Mouse (Mus musculus): Measurements from ENCODE around the gene Zfp30. TPM values are rescaled to one million over a fixed set of nuclear protein-coding genes. Genes with fewer than 3 reads are reported as not detected.

The Zfp30 gene
- under 1 TPM; 0.28 to 0.56 TPM for polyA plus RNA-seq (2017; shearing (Covaris generic))

DNA sequence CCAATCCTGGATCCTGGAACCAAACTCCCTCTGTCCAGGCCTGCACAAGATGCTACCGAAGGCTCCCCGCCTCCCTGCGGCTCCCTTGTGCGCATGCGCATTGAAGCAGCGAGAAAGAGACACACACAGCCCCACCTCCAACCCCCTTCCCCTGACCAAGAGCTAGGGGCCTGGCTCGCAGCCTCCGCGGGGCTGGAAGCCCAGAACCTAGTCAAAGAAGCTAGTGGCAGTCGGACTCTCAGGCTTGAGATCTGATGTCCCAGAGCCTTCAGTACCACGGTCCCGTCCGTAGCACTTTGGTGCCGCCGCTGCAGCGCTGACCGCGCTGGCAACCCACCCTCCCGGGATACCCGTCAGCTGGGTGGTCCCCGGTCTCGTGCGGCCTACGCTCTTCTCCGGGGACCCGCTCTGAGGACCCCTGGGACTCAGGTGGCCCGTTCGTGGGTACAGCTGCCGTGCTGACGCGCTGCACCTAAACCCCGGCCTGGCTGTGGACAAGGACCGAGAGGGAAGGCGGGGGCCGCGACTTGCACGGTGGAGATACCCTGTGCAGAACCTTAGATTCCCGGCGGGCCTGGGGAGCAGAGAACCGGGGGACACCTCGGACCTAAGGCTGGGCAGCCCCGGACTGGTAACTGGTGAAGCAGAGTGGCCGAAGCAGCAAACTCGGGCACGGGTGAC lies at the start of gene Zfp30:
Zfp30 (plus strand) TSS at position 128 of the 681 bp plus-strand sequence.
- peak; percentile 75 for ATAC-seq

DNA sequence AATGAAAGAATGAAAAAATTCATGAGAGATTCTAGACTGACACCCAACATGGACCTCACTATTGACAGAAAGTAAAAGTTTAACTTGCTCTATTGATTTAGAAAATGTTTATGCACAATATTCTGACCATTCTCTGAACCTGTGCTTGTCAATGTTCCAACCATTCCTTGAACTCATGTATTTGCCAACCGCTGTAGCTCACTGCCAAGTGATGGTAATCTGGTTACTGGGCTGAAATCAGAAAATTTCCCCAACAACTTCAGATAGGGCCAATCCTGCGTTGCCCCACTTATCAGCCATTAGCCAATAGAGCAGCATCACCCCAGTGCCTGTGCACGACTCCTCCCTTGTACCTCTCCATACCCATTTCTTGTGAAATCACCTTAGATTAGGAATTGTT lies 41.5 kb upstream of the Zfp30 start:
- ATAC-seq: no peak

DNA sequence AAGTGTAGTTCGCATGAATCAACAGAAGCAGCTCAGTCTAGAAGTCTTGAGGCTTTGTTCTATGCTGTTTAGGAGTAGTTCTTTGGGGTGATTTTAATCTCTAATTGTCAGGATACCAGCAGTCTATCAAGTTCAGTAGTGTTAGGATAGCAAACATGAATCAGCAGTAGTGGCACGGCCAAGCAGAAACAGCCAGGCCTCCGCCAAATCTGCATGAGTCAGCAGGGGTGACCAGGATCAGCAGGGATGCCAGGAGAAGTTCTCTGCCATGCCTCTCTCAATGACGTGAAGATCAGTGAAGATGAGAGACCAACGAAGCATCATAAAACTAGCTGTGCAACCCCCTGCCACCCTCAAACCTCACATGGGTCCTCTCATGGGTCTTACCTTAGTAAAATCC lies 23.3 kb upstream of the Zfp30 start:
- ATAC-seq: no peak

DNA sequence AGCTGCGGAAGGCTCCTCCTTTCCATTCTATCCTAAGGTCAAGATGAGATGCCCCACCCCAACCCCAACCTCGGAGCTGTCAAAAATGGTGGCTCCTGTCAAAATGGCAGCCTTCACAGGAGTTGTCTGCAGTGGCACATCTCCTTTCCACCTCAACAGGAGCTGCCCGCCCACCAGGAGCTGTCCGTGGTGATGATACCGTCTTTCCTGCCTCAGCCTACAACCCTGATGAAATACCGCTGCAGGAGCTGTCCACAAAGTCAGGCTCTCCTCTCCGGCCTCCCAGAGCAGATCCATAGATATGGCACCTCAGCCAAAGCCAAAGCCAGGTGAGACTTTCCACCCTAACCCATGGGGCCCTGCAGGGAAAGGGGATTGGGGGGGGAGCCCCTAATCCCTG lies 19.1 kb upstream of the Zfp30 start:
- no peak for ATAC-seq

DNA sequence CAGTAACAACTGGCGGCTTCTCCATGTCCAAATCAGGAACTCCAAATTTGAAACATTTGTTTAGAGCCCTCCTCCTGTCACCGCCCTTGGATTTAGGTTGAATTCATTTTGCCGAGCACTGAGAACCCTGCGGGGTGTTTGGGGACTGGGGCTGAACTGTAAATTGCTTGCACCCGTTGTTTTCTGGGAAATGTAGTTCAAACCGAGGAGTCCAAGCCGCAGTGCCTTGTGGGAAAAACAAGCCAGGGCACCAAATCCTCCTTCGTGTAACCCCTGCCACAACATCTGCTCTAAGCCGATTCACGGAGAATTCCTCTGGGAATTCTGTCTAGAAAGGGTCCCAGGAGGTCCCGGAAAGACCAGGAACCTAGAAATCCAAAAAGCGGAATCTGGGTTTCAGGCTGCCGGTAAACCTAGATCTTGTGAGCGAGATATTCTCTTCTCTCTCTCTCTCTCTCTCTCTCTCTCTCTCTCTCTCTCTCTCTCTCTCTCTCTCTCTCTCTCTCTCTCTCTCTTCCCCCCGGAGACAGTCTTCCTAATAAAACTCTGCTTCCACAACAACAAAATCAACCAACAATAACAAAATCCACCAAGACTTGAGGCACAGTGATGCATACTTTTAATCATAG lies 16.6 kb upstream of the Zfp30 start:
- peak; percentile 42 for ATAC-seq

DNA sequence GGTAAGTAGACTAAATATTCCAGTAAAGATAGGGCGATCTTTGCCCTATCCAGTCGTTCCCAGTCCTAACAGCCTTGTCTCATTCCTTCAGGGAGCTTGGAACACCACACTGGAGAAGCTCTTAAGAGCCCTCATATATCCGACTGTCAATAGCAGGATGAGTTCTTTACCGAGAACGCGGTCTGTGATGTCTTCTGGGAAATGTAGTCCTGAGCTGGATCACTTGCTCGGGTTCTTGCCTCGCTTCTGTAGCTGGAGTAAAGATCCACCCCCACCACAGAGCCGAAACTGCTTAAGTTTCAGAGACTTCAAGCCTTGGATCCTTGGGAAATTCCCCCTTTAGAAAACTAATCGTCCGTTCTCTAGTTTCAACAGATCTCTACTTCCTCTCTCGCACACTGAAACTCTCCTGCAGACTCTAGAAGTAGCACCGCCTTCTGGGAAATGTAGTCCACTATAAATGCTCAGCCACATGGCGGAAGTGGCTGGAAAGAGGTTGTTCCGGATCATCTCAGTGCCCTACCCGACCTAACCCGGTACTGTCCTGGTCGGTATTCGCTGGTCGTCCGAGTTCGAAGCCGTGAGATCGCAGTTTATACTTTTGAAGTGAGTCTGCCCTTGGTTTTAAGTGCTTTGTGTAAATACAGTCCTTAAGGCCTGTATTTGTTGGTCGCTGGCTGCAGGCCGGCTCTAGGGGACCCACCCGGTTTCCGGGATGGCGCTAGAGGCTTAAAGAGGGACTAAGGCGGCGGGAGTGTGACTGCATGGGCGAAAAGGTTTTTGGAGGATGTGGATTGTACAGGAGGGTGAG lies 15.5 kb upstream of the Zfp30 start, which contains the start of gene Zfp84:
Zfp84 (plus strand) TSS at position 463 of the 811 bp plus-strand sequence.
- ATAC-seq: peak; percentile 95

DNA sequence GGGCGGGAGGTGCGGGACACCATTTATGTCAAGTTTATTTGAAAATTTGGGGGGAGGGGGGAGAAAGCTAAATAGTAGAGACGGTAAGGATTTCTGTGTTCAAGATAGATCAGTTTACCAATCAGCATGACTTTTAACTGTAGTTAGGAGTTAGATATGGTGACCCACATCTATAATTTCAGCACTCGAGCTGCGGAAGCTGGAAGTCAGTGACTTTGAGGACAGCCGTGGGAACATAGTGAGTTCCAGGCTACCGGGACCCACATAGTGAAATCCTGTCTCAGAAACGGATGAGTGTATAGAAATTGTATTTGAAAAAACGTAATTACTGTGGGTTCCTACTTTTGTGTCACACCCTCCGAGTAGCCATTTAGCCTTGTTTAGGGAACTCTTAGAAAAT lies 14.8 kb upstream of the Zfp30 start:
- no peak for ATAC-seq

DNA sequence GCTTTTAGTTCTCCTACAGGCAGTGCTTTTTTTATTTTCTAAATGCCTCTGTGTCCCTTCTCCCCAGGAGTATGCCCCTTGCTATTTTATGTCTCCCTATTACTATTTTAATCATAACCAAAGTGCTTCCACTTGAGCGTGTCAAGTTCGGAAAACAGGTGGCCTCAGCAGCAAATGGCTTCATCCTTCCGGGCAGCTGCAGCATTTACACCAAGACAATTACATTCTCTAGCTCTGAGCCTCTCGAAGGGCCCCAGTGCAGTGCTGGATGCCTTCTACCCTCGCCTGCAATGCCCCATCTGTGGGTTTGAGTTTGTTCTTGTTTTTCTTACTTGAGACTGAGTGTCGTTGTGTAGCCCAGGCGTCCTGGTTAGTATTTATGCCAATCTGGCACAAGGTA lies 10.3 kb upstream of the Zfp30 start:
- ATAC-seq: no peak

DNA sequence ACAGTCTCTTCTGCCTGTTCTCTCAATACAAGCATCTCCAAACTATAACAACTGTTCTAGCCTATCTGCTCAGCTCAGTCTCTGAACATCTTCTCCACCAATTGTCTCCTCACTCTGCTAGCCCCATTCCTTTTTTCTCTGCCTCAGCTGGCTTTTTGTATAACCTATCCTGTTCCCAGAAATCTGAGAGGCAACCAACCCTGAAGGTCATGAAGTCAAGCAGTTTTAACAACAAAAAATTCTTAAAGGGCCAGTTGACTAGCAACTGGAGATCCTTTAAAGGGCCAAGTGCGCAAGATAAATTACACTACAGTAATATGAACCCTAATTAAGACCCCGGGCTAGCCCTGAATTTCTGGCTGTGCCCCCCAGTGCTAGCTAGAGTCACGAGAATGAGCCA lies 9.4 kb upstream of the Zfp30 start:
- no peak for ATAC-seq

DNA sequence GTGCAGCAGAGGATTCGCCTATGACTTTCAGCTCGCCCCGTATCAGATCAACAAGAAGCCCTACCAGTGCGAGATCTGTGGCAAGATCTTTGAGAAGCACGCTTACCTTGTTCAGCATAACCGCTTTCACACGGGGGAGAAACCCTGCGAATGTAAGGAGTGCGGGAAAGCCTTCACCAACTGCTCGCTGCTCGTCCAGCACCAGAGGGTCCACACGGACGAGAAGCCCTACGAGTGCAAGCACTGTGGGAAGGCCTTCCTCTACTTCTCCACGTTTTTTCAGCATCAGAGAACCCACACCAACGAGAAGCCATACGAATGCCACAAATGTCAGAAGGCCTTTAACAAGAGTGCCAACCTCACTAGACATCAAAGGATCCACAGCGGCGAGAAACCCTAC lies 7.2 kb upstream of the Zfp30 start:
- no peak for ATAC-seq

DNA sequence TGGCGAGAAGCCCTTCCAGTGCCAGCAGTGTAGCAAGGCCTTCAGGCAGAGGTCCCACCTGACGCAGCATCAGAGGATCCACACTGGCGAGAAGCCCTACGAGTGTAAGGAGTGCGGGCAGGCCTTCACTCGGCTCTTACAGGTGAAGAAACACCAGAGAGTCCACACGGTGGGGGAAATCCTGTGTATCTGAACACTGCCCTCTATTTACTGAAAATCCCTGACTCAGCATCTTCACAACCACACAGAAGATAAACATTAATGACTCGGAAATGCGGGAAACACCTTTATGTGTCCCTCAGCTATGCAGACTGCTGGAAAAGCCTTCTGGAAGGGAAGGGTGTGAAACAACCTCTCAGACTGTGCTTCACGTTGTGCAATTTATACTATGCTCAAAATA lies 6.4 kb upstream of the Zfp30 start:
- no peak for ATAC-seq

DNA sequence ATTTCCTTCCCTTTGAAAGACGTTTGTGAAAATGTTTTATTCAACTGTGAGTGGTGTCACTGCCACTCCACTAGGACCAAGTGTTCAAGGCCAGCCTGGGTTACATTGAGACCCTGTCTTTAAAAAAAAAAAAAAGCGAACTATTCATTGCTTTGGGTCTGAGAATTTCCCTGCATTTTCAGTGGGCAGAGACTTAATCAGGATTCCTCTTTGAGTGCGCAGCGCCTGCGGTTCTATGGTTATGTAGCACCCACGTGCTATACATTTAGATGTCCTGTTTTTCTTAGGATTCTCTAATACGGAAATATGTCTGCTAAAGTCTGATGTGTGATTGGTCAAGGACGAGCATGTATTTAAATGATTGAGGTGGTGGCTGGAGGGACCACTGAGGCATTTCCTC lies 1.2 kb downstream of the Zfp30 start:
- no peak for ATAC-seq

DNA sequence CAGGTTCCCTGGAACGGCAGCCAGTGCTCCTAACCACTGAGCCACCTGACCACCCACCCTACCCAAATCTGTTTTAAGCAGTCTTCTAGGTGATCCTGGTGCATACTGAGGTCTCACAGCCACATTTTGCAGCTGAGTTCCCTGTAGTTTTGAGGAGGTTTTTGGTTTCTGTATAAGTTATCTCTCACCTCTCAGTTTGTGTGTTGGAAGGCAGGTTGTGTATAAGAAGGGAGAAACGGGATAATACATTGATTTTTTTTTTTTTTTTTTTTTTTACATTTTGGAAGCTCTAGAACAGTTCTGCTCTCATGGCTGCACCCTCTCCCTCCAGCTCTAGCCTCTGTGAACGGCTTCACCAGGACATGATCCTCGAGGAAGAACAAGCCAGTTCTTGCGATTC lies 2.1 kb downstream of the Zfp30 start:
- ATAC-seq: no peak

DNA sequence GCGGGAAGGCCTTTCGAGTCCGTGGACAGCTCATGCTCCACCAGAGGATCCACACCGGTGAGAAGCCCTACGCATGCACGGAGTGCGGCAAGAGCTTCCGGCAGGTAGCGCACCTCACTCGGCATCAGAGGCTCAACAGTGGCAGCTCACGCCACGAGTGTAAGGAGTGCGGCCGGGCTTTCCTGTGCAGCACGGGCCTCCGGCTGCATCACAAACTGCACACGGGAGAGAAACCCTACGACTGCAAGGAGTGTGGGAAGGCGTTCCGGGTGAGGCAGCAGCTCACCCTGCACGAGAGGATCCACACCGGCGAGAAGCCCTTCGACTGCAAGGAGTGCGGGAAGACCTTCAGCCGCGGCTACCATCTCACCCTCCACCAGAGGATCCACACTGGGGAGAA lies 9.1 kb downstream of the Zfp30 start:
- no peak for ATAC-seq

DNA sequence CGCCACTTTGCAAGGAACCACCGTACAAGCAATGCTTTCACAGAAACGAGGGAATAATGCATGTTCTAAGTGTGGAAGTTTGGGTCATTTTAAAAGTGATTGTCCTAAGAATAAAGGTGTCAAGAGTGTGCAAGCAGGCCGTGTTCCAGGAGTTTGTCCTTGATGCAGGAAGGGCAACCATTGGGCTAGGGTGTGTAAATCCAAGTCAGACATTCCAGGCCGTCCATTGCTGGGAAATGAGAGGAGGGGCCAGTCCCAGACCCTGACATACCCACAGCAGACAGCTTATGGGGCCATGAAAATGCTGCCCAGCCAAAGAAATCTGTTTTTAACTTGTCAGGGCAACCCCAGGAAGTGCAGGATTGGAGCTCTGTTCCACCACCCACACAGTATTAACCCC lies 23.2 kb downstream of the Zfp30 start:
- no peak for ATAC-seq

DNA sequence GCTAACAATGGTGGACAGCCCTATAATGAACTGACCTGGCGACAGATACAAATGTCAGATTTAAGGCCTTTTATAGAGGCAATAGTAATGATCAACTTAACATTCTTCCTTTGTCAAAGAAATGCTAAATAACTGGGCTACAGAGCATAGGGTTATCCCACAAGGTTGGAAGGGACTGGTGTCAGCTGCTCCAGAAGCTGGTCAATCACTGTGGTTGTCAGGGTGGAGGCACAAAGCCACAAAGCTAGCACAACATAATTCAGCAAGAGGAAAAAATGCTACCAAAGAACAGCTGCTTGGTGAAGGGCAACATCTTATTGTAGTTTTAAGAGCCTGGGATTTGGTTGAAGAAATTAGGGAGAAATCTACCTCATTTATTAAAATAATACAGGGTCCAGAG lies 28.4 kb downstream of the Zfp30 start:
- no peak for ATAC-seq

DNA sequence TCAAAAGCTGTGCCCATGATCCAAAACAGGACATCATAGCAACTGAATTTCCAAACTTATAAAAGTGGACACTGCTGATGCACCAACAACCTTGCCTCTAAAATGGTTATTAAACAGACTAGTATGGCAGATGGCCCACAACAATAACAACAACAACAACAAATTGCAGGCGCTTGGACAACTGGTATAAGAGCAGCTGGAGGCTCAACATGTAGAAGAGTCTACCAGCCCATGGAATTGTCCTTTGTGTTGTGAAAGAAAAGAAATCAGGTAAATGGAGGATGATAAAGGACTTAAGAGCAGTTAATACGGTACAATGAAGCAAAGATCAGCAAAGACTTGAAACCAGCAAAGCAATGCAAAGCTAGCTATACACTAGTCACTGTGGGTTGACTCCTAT lies 30.6 kb downstream of the Zfp30 start:
- ATAC-seq: no peak

DNA sequence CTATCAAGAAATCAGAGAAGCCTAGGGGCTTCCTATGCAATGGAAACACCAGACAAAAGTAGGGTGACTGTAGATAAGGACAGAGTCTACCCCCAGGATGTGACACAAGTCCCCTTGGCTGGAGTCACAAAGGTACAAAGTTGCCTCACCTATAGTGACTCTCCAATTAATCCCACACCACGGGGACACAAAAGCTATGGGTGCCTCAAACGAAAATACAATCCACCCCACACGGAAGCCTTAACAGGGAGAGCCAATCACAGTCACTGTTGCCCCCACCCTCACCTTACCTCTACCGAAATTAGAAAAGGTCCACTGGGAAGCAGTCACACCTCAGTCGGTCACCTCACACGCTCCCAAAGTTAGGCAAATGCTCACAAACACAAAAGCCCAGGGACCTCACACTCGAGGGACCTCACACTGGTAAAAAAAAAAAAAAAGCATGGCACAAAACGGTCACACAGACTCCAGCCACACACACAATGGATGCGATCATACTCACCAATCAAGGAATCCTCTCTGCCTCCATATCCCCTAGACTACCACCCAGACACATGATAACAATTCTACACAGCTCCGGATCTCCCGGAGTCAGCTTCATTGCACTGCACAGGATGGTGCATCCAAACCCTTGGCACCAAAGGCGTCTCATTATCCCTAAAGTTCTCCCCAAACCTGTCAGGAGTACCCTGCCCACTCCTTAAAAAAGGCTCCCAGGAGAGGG lies 31.4 kb downstream of the Zfp30 start:
- ATAC-seq: peak; percentile 12

DNA sequence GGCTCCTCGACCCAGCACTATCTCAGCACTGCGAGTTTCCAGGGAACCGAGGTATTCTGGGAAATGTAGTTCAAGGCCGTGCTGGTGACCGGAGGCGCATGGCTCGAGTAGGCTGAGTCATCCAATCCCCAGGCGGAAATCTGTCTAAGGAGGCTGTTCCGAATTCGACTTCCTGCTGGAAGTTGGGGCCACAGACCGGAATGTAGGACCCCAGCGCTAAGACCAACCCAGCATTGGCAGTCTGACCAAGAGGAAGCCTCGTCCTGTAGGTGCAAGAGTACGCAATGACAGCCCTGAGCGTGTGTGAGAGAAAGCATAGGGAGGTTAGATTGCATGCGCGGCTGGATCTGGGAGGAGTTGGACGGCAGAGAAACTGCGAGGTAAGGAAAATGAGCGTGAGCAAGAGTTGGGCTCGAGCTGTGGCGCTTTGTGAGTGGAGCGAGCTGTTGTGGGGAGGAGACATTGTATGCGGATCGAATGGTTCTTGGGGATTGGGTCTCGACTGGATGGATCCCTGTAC lies 32.2 kb downstream of the Zfp30 start, which contains the start of gene Zfp790:
Zfp790 (plus strand) TSS at position 205 of the 520 bp plus-strand sequence.
- peak; percentile 96 for ATAC-seq

DNA sequence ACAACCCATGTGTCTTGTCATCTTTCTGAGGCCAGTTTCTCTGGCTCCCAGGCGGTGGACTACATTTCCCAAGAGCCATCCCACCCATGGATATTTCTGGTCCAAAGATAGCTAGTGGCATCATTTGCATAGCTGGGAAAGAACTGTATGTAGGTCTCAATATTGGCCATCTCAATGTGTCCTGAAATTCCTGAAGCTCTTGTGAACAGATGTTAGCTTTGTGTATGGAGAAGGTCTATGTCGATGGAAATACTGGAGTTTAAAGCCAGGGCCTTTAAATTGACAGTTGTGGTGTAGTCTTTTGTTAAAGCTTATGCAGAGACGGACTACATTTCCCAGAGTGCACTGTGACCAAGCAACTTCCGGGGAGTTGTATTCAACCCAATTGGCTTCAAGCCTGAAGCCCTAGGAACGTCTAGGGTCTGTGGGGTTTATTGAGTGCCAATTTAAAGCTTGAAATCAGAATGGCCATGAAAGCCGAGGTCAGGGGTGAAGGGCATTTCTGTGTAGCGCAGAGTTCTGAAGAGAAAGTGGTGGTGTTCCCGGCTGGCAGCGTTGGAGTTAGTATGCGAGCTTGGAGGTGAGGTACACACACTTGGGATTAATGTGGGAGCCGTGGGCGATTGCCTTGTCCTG lies 34.9 kb downstream of the Zfp30 start:
- peak; percentile 69 for ATAC-seq

DNA sequence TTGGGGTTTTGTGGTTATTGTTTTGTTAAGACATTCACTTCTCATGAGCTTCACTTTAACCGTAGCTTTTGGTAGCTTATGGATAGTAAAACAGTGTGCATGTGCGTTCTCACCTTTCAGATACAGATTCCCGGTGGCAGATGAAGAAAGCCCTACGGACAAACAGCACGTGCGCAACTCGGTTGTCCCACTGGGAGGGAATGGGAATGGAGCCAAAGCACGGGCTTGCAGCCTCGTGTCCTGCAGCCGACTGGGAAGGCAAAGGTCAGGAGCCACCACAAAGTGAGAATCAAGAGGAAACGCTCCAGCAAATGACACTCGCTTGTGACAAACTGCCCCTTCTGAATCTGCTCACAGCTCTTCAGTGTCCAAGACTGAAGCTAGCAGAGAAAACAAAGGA lies 44.2 kb downstream of the Zfp30 start:
- no peak for ATAC-seq

DNA sequence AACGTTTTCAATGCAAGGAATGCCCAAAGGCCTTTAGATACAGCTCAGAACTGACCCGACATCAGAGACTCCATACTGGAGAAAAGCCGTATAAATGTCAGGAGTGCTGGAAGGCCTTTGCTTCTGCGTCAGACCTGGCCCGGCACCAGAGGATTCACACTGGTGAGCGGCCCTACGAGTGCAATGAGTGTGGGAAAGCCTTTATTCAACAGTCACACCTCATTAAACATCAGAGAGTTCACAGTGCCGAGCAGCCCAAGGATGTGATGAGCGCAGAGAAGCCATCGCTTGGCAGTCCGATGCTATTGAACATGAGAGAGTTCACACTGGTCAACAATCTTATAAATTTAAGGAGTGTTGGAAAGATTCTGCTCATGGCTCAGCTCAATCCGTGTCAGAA lies 46.0 kb downstream of the Zfp30 start:
- ATAC-seq: no peak

All from CD4-positive, CD25-positive, alpha-beta regulatory T cell, adult 4 months (primary cell).